Mouse (Mus musculus) MEL (cell line): ENCODE results near the gene Ppp6r3.

Experiments used
- CTCF ChIP-seq, 3 experiments: IDR thresholded peaks in 2 of 3; conservative IDR thresholded peaks in 1 of 3; 2 replicates each; pipeline ENCODE4 v1.5.1; 2011 to 2012; ENCODE audit warnings: low read length in 3 of 3, low read depth in 2 of 3, mild to moderate bottlenecking in 2 of 3, improper control_type of control experiment in 1 of 3, inconsistent platforms in 1 of 3, mixed read lengths in 1 of 3, moderate library complexity in 1 of 3; ENCODE audit not compliant: control insufficient read depth in 1 of 3, insufficient read depth in 1 of 3, poor library complexity in 1 of 3, severe bottlenecking in 1 of 3
- EP300 ChIP-seq, 2 experiments: IDR thresholded peaks; 2 replicates each; pipeline ENCODE4 v1.6.1; 2011; ENCODE audit warnings: improper control_type of control experiment in 2 of 2, low read length in 2 of 2, low read depth in 1 of 2, mild to moderate bottlenecking in 1 of 2
- HCFC1 ChIP-seq: IDR thresholded peaks from 2 replicates; pipeline ENCODE4 v1.6.1; 2012; ENCODE audit warnings: low read depth, mild to moderate bottlenecking, inconsistent platforms, low read length, improper control_type of control experiment, moderate library complexity
- NELFE ChIP-seq: IDR thresholded peaks from 2 replicates; pipeline ENCODE4 v1.6.1; 2011; ENCODE audit warnings: low read depth, low read length, improper control_type of control experiment
- POLR2A ChIP-seq, 2 experiments: IDR thresholded peaks; 2 replicates each; pipeline ENCODE4 v1.6.1; 2011 to 2012; ENCODE audit warnings: low read length in 2 of 2, mild to moderate bottlenecking in 2 of 2, control low read depth in 1 of 2, improper control_type of control experiment in 1 of 2, low read depth in 1 of 2, moderate library complexity in 1 of 2; ENCODE audit not compliant: control insufficient read depth in 1 of 2, insufficient read depth in 1 of 2, poor library complexity in 1 of 2
- SIN3A ChIP-seq: IDR thresholded peaks from 2 replicates; pipeline ENCODE4 v1.6.1; 2012; ENCODE audit warnings: low read length, improper control_type of control experiment, inconsistent platforms
- USF1 ChIP-seq: IDR thresholded peaks from 2 replicates; pipeline ENCODE4 v1.6.1; 2014; ENCODE audit warnings: low read depth, mild to moderate bottlenecking, inconsistent platforms, low read length, improper control_type of control experiment, moderate library complexity
- ZC3H11A ChIP-seq: IDR thresholded peaks from 2 replicates; pipeline ENCODE4 v1.6.1; 2012; ENCODE audit warnings: low read depth, mild to moderate bottlenecking, inconsistent platforms, low read length, improper control_type of control experiment

DNA sequence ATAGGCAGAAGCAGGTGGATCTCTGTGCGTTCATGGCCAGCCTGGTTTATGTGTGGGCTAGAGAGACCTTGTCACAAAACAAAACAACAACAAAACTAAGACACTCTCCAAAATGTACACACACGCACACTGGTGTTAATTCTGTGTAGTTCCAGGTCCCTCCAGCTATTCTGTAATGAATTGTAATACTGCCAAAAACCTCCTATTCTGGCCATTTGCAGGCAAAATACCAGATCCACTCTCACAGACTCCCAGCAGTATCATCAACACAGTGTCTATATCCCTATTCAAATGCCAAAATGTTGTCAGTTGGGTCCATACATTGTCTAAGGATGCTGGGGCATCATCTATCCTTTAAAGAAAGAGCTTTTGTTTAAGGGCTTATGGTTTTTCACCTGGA lies 30.6 kb downstream of the Ppp6r3 start:
- TF ChIP-seq CTCF (IDR thresholded peaks at IDR 0.05 in 2 of 3, conservative IDR thresholded peaks at IDR 0.05 in 1 of 3; ENCODE audit: control insufficient read depth in 1 of 3, insufficient read depth in 1 of 3, low read depth in 2 of 3, low read length in 3 of 3, poor library complexity in 1 of 3, severe bottlenecking in 1 of 3) = no peak
- no peak for TF ChIP-seq EP300 (IDR thresholded peaks at IDR 0.05; ENCODE audit: low read depth in 1 of 2, low read length in 2 of 2)
- no peak for TF ChIP-seq NELFE
- no peak for TF ChIP-seq HCFC1
- no peak for TF ChIP-seq POLR2A (IDR thresholded peaks at IDR 0.05; ENCODE audit: control insufficient read depth in 1 of 2, insufficient read depth in 1 of 2, low read depth in 1 of 2, low read length in 2 of 2, poor library complexity in 1 of 2)
- TF ChIP-seq ZC3H11A = no peak
- TF ChIP-seq SIN3A = no peak
- no peak for TF ChIP-seq USF1
